Mouse (Mus musculus): ENCODE results near the gene Spata25. TPM values are rescaled to one million over a fixed set of nuclear protein-coding genes. Genes with fewer than 3 reads are reported as not detected.

Gene Spata25
- polyA plus RNA-seq, 1 experiment from 2014 or later = not detected

DNA sequence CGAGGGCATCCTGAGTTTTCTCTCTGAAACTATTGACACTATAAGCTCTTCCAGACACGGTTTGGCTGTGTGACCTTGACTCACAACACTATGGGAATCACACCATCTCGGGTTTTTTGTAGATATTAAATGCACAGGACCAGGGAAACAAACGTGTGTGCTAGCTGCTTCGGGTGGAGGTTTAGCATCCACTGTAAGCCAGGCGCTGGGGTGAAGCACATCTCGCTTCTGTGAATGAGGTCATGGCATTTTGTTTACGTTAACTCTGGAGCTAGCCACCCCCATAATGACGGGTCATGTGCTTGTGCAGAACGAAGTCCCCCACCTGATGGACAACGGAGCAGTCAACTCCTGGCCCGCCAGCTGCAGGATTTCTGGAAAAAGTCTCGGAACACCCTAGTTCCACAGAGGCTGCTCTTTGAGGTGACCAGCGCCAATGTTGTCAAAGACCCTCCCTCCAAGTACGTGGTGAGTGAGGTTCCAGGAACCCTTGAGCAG lies 41.9 kb downstream of the Spata25 start:
- Histone ChIP-seq H3K27me3 (no peaks in the 10 kb centered on the region), H3K9ac (replicated peaks) (peak overlapping the region; percentile 68), H3K4me3 (peak overlapping the region; percentile 77), H3K36me3 (peaks cover 9% of the 10 kb centered on the region; the same call in 1 of the 2 replicates), H3K9me3 (no peaks in the 10 kb centered on the region), H3K4me1 (peaks cover 19% of the 10 kb centered on the region), H3K27ac (replicated peaks) (peak overlapping the region; percentile 73; the same call in 1 of the 2 replicates), H3K4me2 (replicated peaks) (peak overlapping the region; percentile 70)
- ATAC-seq (replicated peaks) = peak; percentile 26
- 10% methylated on average over 15 of the region's 15 CpGs for WGBS

DNA sequence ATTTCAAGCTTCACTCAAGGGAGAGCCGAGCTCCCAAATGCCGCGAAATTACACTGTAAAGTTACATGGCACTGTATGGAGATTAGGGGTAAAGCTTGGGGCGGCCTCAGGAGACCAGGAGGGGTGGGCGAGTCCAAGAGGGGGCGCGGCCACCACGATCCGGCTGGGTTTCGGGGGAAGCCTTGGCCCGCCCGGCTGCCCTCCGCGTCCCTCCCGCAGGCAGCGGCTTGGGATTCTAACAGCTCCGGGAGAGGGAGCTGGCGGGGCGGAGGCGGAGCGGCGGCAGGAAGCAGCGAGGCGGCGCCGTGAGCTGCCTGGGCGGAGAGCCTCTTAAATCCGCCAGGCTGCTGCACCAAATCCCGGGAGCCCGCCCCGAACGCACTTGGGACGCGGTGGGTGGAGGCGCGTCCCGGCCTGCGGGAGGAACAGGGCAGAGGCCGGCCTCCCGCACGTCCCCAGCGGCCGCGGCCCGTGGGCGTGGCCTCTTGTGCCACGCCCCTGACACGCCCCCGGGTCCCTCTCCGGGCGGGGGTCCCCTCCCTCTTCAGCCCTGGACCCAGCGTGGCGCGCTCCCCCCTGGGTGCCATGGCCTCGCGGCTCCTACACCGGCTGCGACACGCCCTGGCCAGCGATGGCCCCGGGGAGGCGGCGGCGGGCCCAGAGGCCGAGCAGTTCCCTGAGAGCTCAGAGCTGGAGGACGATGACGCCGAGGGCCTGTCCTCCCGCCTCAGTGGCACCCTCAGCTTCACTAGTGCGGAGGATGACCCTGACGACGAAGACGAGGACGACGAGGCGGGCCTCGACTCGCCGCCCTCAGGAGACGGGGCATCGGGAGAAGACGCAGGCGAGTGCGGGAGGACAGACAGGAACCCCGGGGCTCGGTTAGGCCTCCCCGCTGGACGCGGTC lies 42.6 kb downstream of the Spata25 start, which contains the start of gene Snx21:
Gene Snx21 (plus strand): TSS at position 343 of the 907 bp plus-strand sequence.
- peaks cover 19% of the 10 kb centered on the region for H3K4me1 ChIP-seq
- peak within 1 kb of the TSS; percentile 70 for H3K4me2 ChIP-seq (replicated peaks)
- H3K9me3 ChIP-seq = no peaks in the 10 kb centered on the region
- H3K27me3 ChIP-seq = no peaks in the 10 kb centered on the region
- WGBS = under 1% methylated on average over 74 of the region's 89 CpGs
- 0 out of 2 replicates have a peak, but pooled peaks cover 3% of the 10 kb centered on the region for H3K36me3 ChIP-seq
- peak within 1 kb of the TSS; percentile 77 for H3K4me3 ChIP-seq
- H3K9ac ChIP-seq (replicated peaks) = peak within 1 kb of the TSS; percentile 68
- peak within 1 kb of the TSS; percentile 73 for H3K27ac ChIP-seq (replicated peaks)
- ATAC-seq (replicated peaks) = peak; percentile 91

DNA sequence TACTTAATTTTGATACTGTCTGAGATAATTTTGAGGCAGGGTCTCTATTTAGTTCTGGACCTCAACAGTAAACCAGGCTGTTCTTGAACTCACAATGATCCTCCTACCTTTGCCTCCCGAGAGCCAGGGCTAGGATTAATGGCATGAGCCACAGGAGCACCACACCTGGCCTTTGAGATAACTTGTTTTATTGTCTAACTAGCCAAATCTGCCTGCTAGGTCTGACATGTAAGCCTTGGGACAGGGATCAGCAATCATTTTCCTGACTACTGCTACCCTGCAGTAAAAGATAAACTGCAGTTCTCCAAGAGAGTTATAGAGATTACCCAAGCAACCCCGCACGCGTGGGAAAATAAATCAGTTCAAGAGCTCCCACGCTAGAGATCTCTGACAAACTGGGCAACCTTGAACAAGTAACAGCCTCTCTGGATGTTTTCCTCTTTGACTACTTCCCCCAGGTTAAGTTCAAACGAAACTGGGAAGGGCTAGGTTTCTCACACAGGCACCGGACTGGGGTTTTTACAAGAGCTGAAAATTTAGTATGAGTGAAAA lies 43.4 kb downstream of the Spata25 start:
- Histone ChIP-seq H3K9me3 (no peaks in the 10 kb centered on the region), H3K27ac (replicated peaks) (no peak overlapping the region), H3K36me3 (no peaks in the 10 kb centered on the region), H3K9ac (replicated peaks) (peak overlapping the region; percentile 68), H3K4me2 (replicated peaks) (peak overlapping the region; percentile 70), H3K4me3 (peak overlapping the region; percentile 77), H3K4me1 (peaks cover 19% of the 10 kb centered on the region), H3K27me3 (no peaks in the 10 kb centered on the region)
- no peak for ATAC-seq (replicated peaks)
- 14% methylated on average over 7 of the region's 7 CpGs for WGBS

DNA sequence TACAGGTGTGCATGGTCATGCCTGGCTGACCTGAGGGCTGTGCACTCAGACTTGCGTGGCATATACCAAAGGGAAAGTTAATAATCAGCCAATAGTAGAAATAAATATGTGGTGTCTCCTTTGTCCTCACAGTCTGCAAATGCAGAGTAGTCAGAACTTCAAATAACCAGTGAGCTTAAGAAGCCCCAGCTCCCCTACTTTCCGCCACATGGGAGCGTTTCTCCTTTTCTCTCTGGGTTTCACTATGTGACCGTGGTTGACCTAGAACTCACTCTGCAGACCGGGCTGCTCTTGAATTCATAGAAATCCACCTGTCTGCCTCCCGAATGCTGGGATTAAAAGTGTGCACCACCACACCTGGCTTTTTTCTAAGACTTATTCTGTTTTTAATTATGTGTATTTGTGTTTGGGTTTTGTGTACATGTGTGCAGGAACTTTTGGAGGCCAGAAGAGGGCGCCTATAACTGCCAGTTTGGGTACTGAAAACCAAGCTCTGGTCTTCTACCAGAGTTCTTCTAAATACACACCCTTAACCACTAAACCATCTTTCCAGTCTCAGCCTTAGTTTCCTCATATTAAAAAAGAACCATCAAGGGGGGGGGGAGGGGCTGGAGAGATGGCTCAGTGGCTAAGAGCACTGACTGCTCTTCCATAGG lies 44.3 kb downstream of the Spata25 start:
- WGBS = 79% methylated on average over 7 of the region's 7 CpGs
- Histone ChIP-seq H3K9ac (replicated peaks) (no peak overlapping the region), H3K27ac (replicated peaks) (no peak overlapping the region), H3K27me3 (no peaks in the 10 kb centered on the region), H3K4me1 (peaks cover 19% of the 10 kb centered on the region), H3K4me2 (replicated peaks) (no peak overlapping the region), H3K9me3 (no peaks in the 10 kb centered on the region), H3K36me3 (no peaks in the 10 kb centered on the region), H3K4me3 (no peak overlapping the region)
- no peak for ATAC-seq (replicated peaks)

DNA sequence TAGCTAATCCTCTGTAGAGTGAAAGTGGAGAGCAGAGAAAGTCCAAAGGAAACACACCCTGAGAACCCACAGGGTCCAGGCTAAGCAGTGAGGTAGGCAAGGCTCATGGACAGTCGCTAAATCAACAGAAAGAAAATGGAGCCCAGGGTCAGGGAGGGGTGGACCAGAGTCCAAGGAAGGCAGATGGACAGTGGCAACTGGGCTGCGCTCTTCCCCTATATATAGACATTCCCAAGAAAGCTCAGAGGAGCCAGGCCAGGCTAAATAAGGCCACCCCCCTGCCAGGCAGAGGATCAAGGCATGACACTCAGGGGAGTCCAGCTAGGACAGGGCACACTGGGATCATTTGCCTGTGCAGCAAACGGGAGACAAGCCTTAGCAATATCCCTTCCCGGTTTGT lies 46.5 kb downstream of the Spata25 start:
- no peaks in the 10 kb centered on the region for H3K27me3 ChIP-seq
- H3K36me3 ChIP-seq = no peaks in the 10 kb centered on the region
- H3K4me2 ChIP-seq (replicated peaks) = no peak overlapping the region
- peaks cover 15% of the 10 kb centered on the region for H3K4me1 ChIP-seq
- ATAC-seq (replicated peaks) = no peak
- WGBS = 74% methylated on average over 4 of the region's 4 CpGs
- no peaks in the 10 kb centered on the region for H3K9me3 ChIP-seq
- H3K4me3 ChIP-seq = no peak overlapping the region
- no peak overlapping the region for H3K27ac ChIP-seq (replicated peaks)
- H3K9ac ChIP-seq (replicated peaks) = no peak overlapping the region

DNA sequence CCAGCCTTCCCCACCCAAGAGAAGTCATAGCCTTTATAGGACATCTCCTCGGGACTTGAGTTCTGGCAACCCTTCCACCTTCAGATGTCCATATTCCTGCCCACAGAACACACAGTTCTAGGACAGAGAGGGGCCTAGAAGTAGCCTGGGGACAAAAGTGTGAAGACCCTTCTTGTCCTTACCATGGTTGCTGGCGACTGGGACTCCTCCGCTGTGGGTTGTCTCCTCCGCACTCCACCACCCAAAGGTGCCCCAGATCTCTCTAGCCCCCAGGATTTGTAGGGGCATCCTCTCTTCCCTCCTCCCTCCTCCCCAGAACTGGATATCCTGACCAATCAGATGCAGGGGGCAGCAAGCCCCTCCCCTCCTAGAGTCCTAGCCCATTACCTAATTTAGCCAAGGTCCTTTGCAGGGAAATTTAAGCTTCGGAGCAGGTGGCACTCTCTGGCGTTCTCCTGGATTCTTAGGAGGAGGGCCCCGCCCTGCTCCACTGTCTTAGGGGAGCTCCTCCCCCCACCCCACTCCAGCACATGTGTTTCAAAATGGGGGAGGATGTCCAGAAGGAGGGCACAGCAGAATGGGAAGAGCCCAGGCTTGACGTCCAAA lies 48.8 kb downstream of the Spata25 start, which contains the start of gene Tnnc2:
Gene Tnnc2 (minus strand): TSS at position 487 of the 606 bp plus-strand sequence.
- H3K9me3 ChIP-seq = no peaks in the 10 kb centered on the region
- no peak within 1 kb of the TSS for H3K9ac ChIP-seq (replicated peaks)
- H3K27ac ChIP-seq (replicated peaks) = no peak within 1 kb of the TSS
- H3K4me1 ChIP-seq = no peaks in the 10 kb centered on the region
- no peak within 1 kb of the TSS for H3K4me3 ChIP-seq
- ATAC-seq (replicated peaks) = no peak
- WGBS = 69% methylated on average over 8 of the region's 8 CpGs
- H3K27me3 ChIP-seq = no peaks in the 10 kb centered on the region
- H3K4me2 ChIP-seq (replicated peaks) = no peak within 1 kb of the TSS
- H3K36me3 ChIP-seq = no peaks in the 10 kb centered on the region

DNA sequence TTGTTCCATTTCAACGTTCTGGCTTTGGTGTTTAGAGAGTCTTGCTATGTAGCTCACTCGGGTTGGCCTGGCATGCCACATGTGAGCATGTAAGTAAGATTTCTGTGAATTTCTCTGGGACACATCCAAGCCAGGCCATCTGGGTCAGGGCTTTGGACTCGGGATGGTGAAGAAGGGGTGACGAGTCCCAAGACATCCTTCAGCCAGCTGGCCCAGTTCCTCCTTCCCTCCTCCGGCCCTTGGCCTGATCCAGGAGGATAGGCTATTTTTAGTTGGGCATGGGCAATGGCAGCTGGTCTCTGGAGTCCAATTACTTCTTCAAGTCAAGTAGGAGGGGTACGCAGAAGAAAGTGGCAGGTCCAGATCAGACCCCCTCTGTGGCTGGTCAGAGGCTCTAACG lies 49.5 kb downstream of the Spata25 start:
- WGBS = 89% methylated on average over 7 of the region's 7 CpGs
- H3K4me1 ChIP-seq = no peaks in the 10 kb centered on the region
- H3K36me3 ChIP-seq = no peaks in the 10 kb centered on the region
- H3K27me3 ChIP-seq = no peaks in the 10 kb centered on the region
- no peak overlapping the region for H3K27ac ChIP-seq (replicated peaks)
- no peaks in the 10 kb centered on the region for H3K9me3 ChIP-seq
- no peak for ATAC-seq (replicated peaks)
- H3K9ac ChIP-seq (replicated peaks) = no peak overlapping the region
- no peak overlapping the region for H3K4me2 ChIP-seq (replicated peaks)
- no peak overlapping the region for H3K4me3 ChIP-seq

- Histone ChIP-seq H3K9ac (replicated peaks) (no peak overlapping the region), H3K27ac (replicated peaks) (no peak overlapping the region), H3K4me3 (no peak overlapping the region), H3K4me2 (replicated peaks) (no peak overlapping the region), H3K9me3 (no peaks in the 10 kb centered on the region), H3K27me3 (no peaks in the 10 kb centered on the region), H3K36me3 (no peaks in the 10 kb centered on the region), H3K4me1 (no peaks in the 10 kb centered on the region)
- 95% methylated on average over 11 of the region's 11 CpGs for WGBS
- no peak for ATAC-seq (replicated peaks)
Observed at GRCm38 (mm10) chr2:164778015-164778287, 50.4 kb downstream of the Spata25 start.

DNA sequence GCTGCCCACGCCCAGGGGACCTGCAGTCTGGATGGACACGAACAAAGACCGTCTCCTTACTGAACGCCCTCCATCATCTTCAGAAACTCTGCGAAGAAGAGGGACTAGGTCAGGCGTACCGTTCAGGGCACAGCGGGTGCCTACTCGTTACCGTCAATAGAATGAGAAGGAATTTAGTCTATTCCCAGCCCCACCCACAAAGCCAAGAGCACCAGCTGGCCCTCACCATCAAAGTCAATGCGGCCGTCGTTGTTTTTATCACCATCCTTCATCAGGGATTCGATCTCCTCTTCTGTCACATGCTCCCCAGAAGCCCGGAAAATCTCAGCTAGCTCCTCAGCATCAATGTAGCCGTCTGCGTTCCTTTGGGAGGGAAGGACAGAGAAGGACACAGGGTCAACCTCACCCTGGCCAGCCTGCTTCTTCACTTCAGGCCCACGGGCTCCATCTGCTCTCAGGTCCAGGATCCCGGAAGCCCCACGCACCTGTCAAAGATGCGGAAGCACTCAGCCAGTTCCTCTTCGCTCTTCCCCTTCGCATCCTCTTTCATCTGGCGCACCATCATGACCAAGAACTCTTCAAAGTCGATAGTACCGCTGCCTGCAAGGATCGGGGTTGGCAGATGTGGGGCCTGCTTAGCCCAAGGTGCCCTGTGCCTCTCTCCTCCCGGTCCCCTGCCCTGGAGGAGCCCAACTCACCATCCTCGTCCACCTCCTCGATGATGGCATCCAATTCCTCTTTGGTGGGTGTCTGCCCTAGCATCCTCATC lies 50.9 kb downstream of the Spata25 start:
- Histone ChIP-seq H3K4me2 (replicated peaks) (no peak overlapping the region), H3K27me3 (no peaks in the 10 kb centered on the region), H3K4me3 (no peak overlapping the region), H3K9me3 (no peaks in the 10 kb centered on the region), H3K27ac (replicated peaks) (no peak overlapping the region), H3K4me1 (no peaks in the 10 kb centered on the region), H3K9ac (replicated peaks) (no peak overlapping the region), H3K36me3 (no peaks in the 10 kb centered on the region)
- WGBS = 85% methylated on average over 30 of the region's 30 CpGs
- no peak for ATAC-seq (replicated peaks)

DNA sequence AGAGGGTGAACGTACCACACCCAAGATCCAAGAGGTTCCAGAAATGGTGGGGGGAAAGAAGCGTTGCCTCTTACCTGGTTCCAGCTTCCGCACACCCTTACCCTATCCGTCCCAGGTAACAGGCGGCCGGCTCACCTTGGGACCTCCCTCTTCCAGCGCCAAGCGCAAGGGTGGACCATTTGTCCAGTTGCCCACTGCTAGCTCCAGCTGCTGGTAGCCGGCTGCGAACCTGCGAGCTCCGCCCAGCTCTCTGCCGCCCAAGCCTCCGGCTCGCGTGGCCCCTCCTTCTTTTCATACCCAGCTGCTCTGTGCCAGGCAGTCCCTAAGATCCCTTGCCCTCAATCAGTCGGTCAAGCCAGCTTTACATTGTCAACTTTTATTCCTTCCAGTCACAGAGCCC lies 51.5 kb downstream of the Spata25 start:
- H3K27me3 ChIP-seq = no peaks in the 10 kb centered on the region

More for the DNA sequence above, 51.5 kb downstream of the Spata25 start:
- no peak overlapping the region for H3K4me3 ChIP-seq
- H3K9me3 ChIP-seq = no peaks in the 10 kb centered on the region
- no peaks in the 10 kb centered on the region for H3K36me3 ChIP-seq
- no peak overlapping the region for H3K27ac ChIP-seq (replicated peaks)
- ATAC-seq (replicated peaks) = no peak
- WGBS = 72% methylated on average over 17 of the region's 17 CpGs
- peaks cover 6% of the 10 kb centered on the region for H3K4me1 ChIP-seq
- no peak overlapping the region for H3K9ac ChIP-seq (replicated peaks)
- H3K4me2 ChIP-seq (replicated peaks) = no peak overlapping the region

Measured in forebrain, embryonic 15.5 days (tissue).